ENCODE assay signal across 8 mouse cellular contexts in genomic region chr4:15213204-15213861, GRCm38 (mm10).
DNase-seq lines count a peak whose midpoint lies in the region; ATAC-seq and TF ChIP-seq lines count a peak whose summit lies in the region.

No protein-coding gene starts in this region.

- H3K27ac ChIP-seq in limb, embryonic 11.5 days (replicated peaks; ENCODE audit: low read depth, low read length) = no peak overlapping the region
- no peak overlapping the region for H3K27ac ChIP-seq in limb, embryonic 10.5 days
- H3K27ac ChIP-seq in heart, postnatal 0 days (ENCODE audit: low read depth) = peak overlapping the region; percentile 60
- H3K27ac ChIP-seq in liver, embryonic 11.5 days (ENCODE audit: low read depth, low read length) = no peak overlapping the region
- H3K27ac ChIP-seq in stomach, postnatal 0 days (replicated peaks) = no peak overlapping the region

- no peaks in the 10 kb centered on the region for H3K27me3 ChIP-seq in limb, embryonic 11.5 days (ENCODE audit: control insufficient read depth, insufficient read depth, low read length)
- no peaks in the 10 kb centered on the region for H3K27me3 ChIP-seq in limb, embryonic 10.5 days (ENCODE audit: low read depth, poor library complexity, severe bottlenecking)
- H3K27me3 ChIP-seq in heart, postnatal 0 days (ENCODE audit: control insufficient read depth, insufficient read depth, low read length) = no peaks in the 10 kb centered on the region
- H3K27me3 ChIP-seq in liver, embryonic 11.5 days (replicated peaks; ENCODE audit: control insufficient read depth, insufficient read depth, low read length) = no peaks in the 10 kb centered on the region
- H3K27me3 ChIP-seq in stomach, postnatal 0 days (ENCODE audit: control insufficient read depth, insufficient read depth, low read length) = no peaks in the 10 kb centered on the region

- DNase-seq in limb, embryonic 11.5 days (ENCODE audit: low spot score) = no peak
- DNase-seq in limb, embryonic 10.5 days (ENCODE audit: low spot score) = no peak
- peak; percentile 63 for DNase-seq in heart, postnatal 0 days (ENCODE audit: low spot score)
- DNase-seq in liver, embryonic 11.5 days (ENCODE audit: low spot score) = no peak
- DNase-seq in stomach, postnatal 0 days (ENCODE audit: low spot score) = no peak
- no peak for DNase-seq in cerebellum, postnatal 14 days
- no peak for DNase-seq in layer of hippocampus, postnatal 36 days
- no peak for DNase-seq in urinary bladder, postnatal 25 days (ENCODE audit: low spot score)

- TF ChIP-seq EP300 in heart, postnatal 0 days (IDR thresholded peaks at IDR 0.05; ENCODE audit: low read depth) = 0 out of 2 replicates have a peak, but pooled peaks have one; percentile 52
- no peak for TF ChIP-seq EP300 in stomach, postnatal 0 days (optimal IDR thresholded peaks at IDR 0.05)

- 85% methylated on average over 3 of the region's 3 CpGs for WGBS in limb, embryonic 11.5 days
- WGBS in limb, embryonic 10.5 days = 85% methylated on average over 3 of the region's 3 CpGs
- WGBS in heart, postnatal 0 days = 52% methylated on average over 3 of the region's 3 CpGs
- 73% methylated on average over 3 of the region's 3 CpGs for WGBS in liver, embryonic 11.5 days
- 48% methylated on average over 3 of the region's 3 CpGs for WGBS in stomach, postnatal 0 days

- H3K4me2 ChIP-seq in limb, embryonic 11.5 days (ENCODE audit: low read depth, severe bottlenecking) = no peak overlapping the region
- no peak overlapping the region for H3K4me2 ChIP-seq in heart, postnatal 0 days (ENCODE audit: low read depth, low read length)
- H3K4me2 ChIP-seq in liver, embryonic 11.5 days = no peak overlapping the region
- no peak overlapping the region for H3K4me2 ChIP-seq in stomach, postnatal 0 days (replicated peaks; ENCODE audit: low read depth)

- TF ChIP-seq CTCF in heart, postnatal 0 days (IDR thresholded peaks at IDR 0.05; ENCODE audit: low read depth) = no peak
- TF ChIP-seq CTCF in stomach, postnatal 0 days (IDR thresholded peaks at IDR 0.05; ENCODE audit: low read depth) = no peak

- no peak overlapping the region for H3K9ac ChIP-seq in limb, embryonic 11.5 days (ENCODE audit: low read length)
- H3K9ac ChIP-seq in heart, postnatal 0 days (replicated peaks; ENCODE audit: low read depth, low read length) = no peak overlapping the region
- H3K9ac ChIP-seq in liver, embryonic 11.5 days (ENCODE audit: low read depth, low read length) = no peak overlapping the region
- no peak overlapping the region for H3K9ac ChIP-seq in stomach, postnatal 0 days (ENCODE audit: low read length)

- no peak overlapping the region for H3K4me3 ChIP-seq in limb, embryonic 11.5 days (ENCODE audit: low read depth, low read length)
- H3K4me3 ChIP-seq in limb, embryonic 10.5 days = no peak overlapping the region
- no peak overlapping the region for H3K4me3 ChIP-seq in heart, postnatal 0 days (ENCODE audit: low read depth, low read length)
- no peak overlapping the region for H3K4me3 ChIP-seq in liver, embryonic 11.5 days (ENCODE audit: low read depth, low read length)
- H3K4me3 ChIP-seq in stomach, postnatal 0 days (ENCODE audit: low read depth, low read length) = no peak overlapping the region

- H3K36me3 ChIP-seq in limb, embryonic 11.5 days (ENCODE audit: control insufficient read depth, insufficient read depth, low read length) = no peaks in the 10 kb centered on the region
- no peaks in the 10 kb centered on the region for H3K36me3 ChIP-seq in limb, embryonic 10.5 days
- no peaks in the 10 kb centered on the region for H3K36me3 ChIP-seq in heart, postnatal 0 days (replicated peaks; ENCODE audit: control insufficient read depth, insufficient read depth, low read length)
- H3K36me3 ChIP-seq in liver, embryonic 11.5 days (ENCODE audit: control insufficient read depth, insufficient read depth, low read length) = no peaks in the 10 kb centered on the region
- H3K36me3 ChIP-seq in stomach, postnatal 0 days (ENCODE audit: control insufficient read depth, insufficient read depth, low read length) = no peaks in the 10 kb centered on the region

- H3K9me3 ChIP-seq in limb, embryonic 11.5 days (ENCODE audit: control insufficient read depth, low read length) = no peaks in the 10 kb centered on the region
- H3K9me3 ChIP-seq in limb, embryonic 10.5 days (replicated peaks) = no peaks in the 10 kb centered on the region
- H3K9me3 ChIP-seq in heart, postnatal 0 days (replicated peaks; ENCODE audit: control insufficient read depth, low read length) = no peaks in the 10 kb centered on the region
- no peaks in the 10 kb centered on the region for H3K9me3 ChIP-seq in liver, embryonic 11.5 days (ENCODE audit: control insufficient read depth, low read length)
- H3K9me3 ChIP-seq in stomach, postnatal 0 days (ENCODE audit: control insufficient read depth, low read length) = no peaks in the 10 kb centered on the region

- no peaks in the 10 kb centered on the region for H3K4me1 ChIP-seq in limb, embryonic 11.5 days (ENCODE audit: control insufficient read depth, insufficient read depth, low read length)
- H3K4me1 ChIP-seq in limb, embryonic 10.5 days = no peaks in the 10 kb centered on the region
- no peaks in the 10 kb centered on the region for H3K4me1 ChIP-seq in heart, postnatal 0 days (ENCODE audit: control insufficient read depth, insufficient read depth)
- no peaks in the 10 kb centered on the region for H3K4me1 ChIP-seq in liver, embryonic 11.5 days (replicated peaks; ENCODE audit: control insufficient read depth, insufficient read depth, low read length)
- no peaks in the 10 kb centered on the region for H3K4me1 ChIP-seq in stomach, postnatal 0 days (replicated peaks; ENCODE audit: control insufficient read depth, insufficient read depth)

- ATAC-seq in limb, embryonic 11.5 days (ENCODE audit: insufficient number of reproducible peaks, low FRiP score, low TSS enrichment, low read depth) = peak; percentile 17; the same call in 1 of the 2 replicates
- peak; percentile 67 for ATAC-seq in heart, postnatal 0 days (ENCODE audit: insufficient read depth, low read depth)
- ATAC-seq in liver, embryonic 11.5 days (replicated peaks; ENCODE audit: low FRiP score) = peak; percentile 58
- peak; percentile 82 for ATAC-seq in stomach, postnatal 0 days (ENCODE audit: low FRiP score, low TSS enrichment)

Comparison
In these comparisons a context has a peak if more than half of its experiments do, and no peak if none do; other contexts are left out.
1. ATAC-seq: peak in every context shown above with its lines; median percentile 82 in stomach, postnatal 0 days; 67 in heart, postnatal 0 days; 58 in liver, embryonic 11.5 days; 17 in limb, embryonic 11.5 days.